Mouse (Mus musculus) cerebellum, adult 2 months (tissue): ENCODE results near the gene Ccpg1os. TPM values are rescaled to one million over a fixed set of nuclear protein-coding genes. Genes with fewer than 3 reads are reported as not detected.

Experiments
- DNase-seq, 2 experiments: peaks; one replicate each; pipeline ENCODE4 v3.0.0; 2021
- H3K27ac ChIP-seq: fragments of 200-500 bp; 2 replicates; pipeline ENCODE4 v1.5.1; 2012; ENCODE audit warnings: low read length, control low read depth, inconsistent platforms; ENCODE audit not compliant: insufficient read depth
- H3K27me3 ChIP-seq: fragments of 200-500 bp; 2 replicates; pipeline ENCODE4 v1.6.1; 2012; ENCODE audit warnings: inconsistent platforms, mild to moderate bottlenecking, low read length, moderate library complexity; ENCODE audit not compliant: control insufficient read depth, insufficient read depth
- H3K4me1 ChIP-seq: fragments of 200-500 bp; 2 replicates; pipeline ENCODE4 v1.6.1; 2011; ENCODE audit warnings: low read length; ENCODE audit not compliant: control insufficient read depth, insufficient read depth
- H3K4me3 ChIP-seq: fragments of 200-500 bp; replicated peaks from 2 replicates; pipeline ENCODE3; 2011; ENCODE audit warnings: mild to moderate bottlenecking, low read depth, low read length, control low read depth; ENCODE audit not compliant: insufficient read depth
- CTCF ChIP-seq: fragments of 200-500 bp; IDR thresholded peaks from 2 replicates; pipeline ENCODE4 v1.5.1; 2011; ENCODE audit warnings: low read depth, mild to moderate bottlenecking, control low read depth, low read length, moderate library complexity, borderline replicate concordance; ENCODE audit not compliant: insufficient read depth
- POLR2A ChIP-seq: fragments of 200-500 bp; IDR thresholded peaks from 2 replicates; pipeline ENCODE4 v1.6.1; 2011; ENCODE audit warnings: low read length, control low read depth, borderline replicate concordance; ENCODE audit not compliant: insufficient read depth
- WGBS: fragments of 180-500 bp; shearing (Covaris S2); methylation state at CpG from one replicate; pipeline ENCODE4 v1.1.7; 2018; 5-methylcytosine and 5-hydroxymethylcytosine counted together
- polyA plus RNA-seq: library from polyadenylated mRNA; depleted of rRNA; stranded (reverse); fragments of >200 nt; gene quantifications from 2 replicates; pipeline ENCODE4 v1.2.3, GENCODE M21; 2012

Ccpg1os gene
- polyA plus RNA-seq, 1 experiment, result 14.6 TPM

GRCm38 (mm10) chr9:73000487-73000886, 15.3 kb upstream of the Ccpg1os start:
- Histone ChIP-seq H3K27ac (no peak overlapping the region), H3K4me1 (no peaks in the 10 kb centered on the region), H3K4me3 (no peak overlapping the region), H3K27me3 (no peaks in the 10 kb centered on the region)
- 74% methylated on average over 2 of the region's 2 CpGs for WGBS
- no peak for DNase-seq
- TF ChIP-seq CTCF (no peak), POLR2A (no peak)

DNA sequence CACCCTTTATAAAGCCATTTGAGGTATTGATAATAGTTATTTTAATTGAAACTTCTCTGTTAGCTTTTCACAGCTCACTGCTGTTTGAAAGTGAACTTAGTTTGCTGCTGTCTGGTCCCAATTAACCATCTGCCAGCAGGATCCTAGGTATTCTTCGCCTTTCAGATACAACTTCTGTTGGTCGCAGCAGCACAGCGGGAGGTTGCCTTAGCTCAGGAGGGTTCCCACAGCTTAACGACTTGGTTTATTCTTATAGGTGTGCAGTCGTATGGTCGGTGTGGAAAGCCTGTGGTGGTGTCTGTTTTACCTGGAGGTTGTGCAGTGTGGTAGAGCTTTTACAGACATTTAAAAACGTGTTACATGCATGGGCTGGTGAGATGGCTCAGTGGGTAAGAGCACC, 11.6 kb upstream of the Ccpg1os start:
- no peak for TF ChIP-seq CTCF
- no peak for TF ChIP-seq POLR2A
- Histone ChIP-seq H3K4me3 (no peak overlapping the region), H3K27ac (no peak overlapping the region), H3K27me3 (no peaks in the 10 kb centered on the region), H3K4me1 (no peaks in the 10 kb centered on the region)
- DNase-seq, result no peak
- 55% methylated on average over 7 of the region's 7 CpGs for WGBS

DNA sequence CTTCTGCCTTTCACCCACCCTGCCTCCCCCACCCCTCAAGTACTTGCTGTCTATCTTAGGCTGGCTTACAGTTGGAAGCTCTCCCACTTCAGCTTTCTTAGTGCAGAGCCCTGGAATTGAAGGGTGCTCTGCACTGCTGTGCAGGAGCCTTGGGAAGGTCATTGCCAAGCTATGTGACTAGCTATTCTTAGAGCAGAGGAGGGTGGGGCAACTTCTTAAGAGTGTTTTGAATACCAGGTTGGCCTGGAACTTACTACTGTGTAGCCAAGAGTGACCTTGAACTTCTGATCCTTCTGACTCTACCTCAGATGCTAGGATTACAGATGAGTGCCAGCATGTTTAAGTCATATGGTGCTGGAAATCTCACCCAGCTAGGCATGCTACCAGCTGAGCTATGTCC, 11.0 kb upstream of the Ccpg1os start:
- no peak for TF ChIP-seq CTCF
- TF ChIP-seq POLR2A, result no peak
- Histone ChIP-seq H3K27ac (no peak overlapping the region), H3K27me3 (no peaks in the 10 kb centered on the region), H3K4me3 (no peak overlapping the region), H3K4me1 (no peaks in the 10 kb centered on the region)
- no peak for DNase-seq

GRCm38 (mm10) chr9:72992576-72992975, 7.4 kb upstream of the Ccpg1os start:
- Histone ChIP-seq H3K4me3 (no peak overlapping the region), H3K27me3 (no peaks in the 10 kb centered on the region), H3K4me1 (peaks cover 3% of the 10 kb centered on the region; the same call in 1 of the 2 replicates), H3K27ac (no peak overlapping the region)
- no peak for DNase-seq
- WGBS, result 85% methylated on average over 5 of the region's 5 CpGs
- no peak for TF ChIP-seq CTCF
- TF ChIP-seq POLR2A, result no peak

DNA sequence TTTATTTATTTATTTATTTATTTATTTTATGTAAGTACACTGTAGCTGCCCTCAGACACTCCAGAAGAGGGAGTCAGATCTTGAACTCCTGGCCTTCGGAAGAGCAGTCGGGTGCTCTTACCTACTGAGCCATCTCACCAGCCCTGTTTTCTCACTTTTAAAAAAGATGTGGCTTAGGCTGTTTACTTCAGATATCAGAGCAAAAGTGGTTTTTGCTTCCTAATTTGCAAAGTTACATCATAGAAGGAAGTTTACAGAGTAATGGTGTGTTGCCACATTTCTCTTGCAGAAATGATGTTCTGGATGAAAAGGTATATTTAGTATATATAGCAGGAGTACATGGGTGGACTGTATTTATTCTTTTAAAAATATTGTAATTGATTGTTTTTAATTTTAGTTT, 6.2 kb upstream of the Ccpg1os start:
- no peak for DNase-seq
- WGBS, result 94% methylated on average over 2 of the region's 2 CpGs
- TF ChIP-seq POLR2A (no peak), CTCF (no peak)
- H3K27ac ChIP-seq, result no peak overlapping the region
- no peaks in the 10 kb centered on the region for H3K27me3 ChIP-seq
- H3K4me3 ChIP-seq, result no peak overlapping the region
- peaks cover 3% of the 10 kb centered on the region; the same call in 1 of the 2 replicates for H3K4me1 ChIP-seq

- Histone ChIP-seq H3K27me3 (no peaks in the 10 kb centered on the region), H3K27ac (no peak overlapping the region), H3K4me3 (no peak overlapping the region), H3K4me1 (peaks cover 3% of the 10 kb centered on the region; the same call in 1 of the 2 replicates)
- TF ChIP-seq POLR2A (no peak), CTCF (no peak)
- no peak for DNase-seq
- WGBS, result 69% methylated on average over 5 of the region's 5 CpGs
Observed at GRCm38 (mm10) chr9:72988706-72989105, 3.5 kb upstream of the Ccpg1os start.

GRCm38 (mm10) chr9:72987703-72988102, 2.5 kb upstream of the Ccpg1os start:
- peaks cover 3% of the 10 kb centered on the region; the same call in 1 of the 2 replicates for H3K4me1 ChIP-seq
- TF ChIP-seq POLR2A (no peak), CTCF (no peak)
- no peaks in the 10 kb centered on the region for H3K27me3 ChIP-seq
- DNase-seq, result no peak
- WGBS, result 61% methylated on average over 3 of the region's 3 CpGs
- H3K4me3 ChIP-seq, result no peak overlapping the region
- H3K27ac ChIP-seq, result no peak overlapping the region

DNA sequence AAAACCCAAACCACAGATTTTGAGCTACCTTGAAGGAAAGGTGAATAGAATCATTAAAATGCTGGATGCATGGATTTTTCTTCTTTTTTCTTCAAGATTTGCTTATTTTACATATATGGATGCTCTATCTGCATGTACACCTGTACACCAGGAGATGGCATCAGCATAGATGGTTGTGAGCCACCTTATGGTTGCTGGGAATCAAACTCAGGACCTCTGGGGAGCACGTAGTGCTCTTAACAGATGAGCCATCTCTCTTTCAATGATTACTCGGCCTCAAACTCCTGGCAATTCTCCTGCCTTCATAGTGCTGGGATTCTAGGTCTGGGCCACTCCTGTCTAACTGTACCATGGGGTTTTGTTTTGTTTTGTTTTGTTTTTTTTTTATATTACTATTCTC, 2.1 kb downstream of the Ccpg1os start:
- Histone ChIP-seq H3K4me1 (no peaks in the 10 kb centered on the region; the same call in 1 of the 2 replicates), H3K27ac (no peak overlapping the region), H3K27me3 (no peaks in the 10 kb centered on the region), H3K4me3 (no peak overlapping the region)
- 57% methylated on average over 2 of the region's 2 CpGs for WGBS
- TF ChIP-seq POLR2A (no peak), CTCF (no peak)
- DNase-seq, result no peak
